11 mouse cellular contexts compared by ENCODE assay signal in genomic region chr13:51911296-51911998, GRCm38 (mm10).
DNase-seq lines count a peak whose midpoint lies in the region; ATAC-seq and TF ChIP-seq lines count a peak whose summit lies in the region.
"Had no signal": no experiment of that assay in that cellular context is flagged by ENCODE, and none has a peak within 500 bp of the region (broad histone marks: within the 10 kb centered on the region; RNA-seq: fewer than 3 reads in every experiment).

No protein-coding gene starts in this region.

- no peak for DNase-seq in heart, postnatal 14 days
- DNase-seq in thymus, postnatal 10 days (ENCODE audit: low spot score in 2 of 2), result peak; percentile 42
- no peak for DNase-seq in spleen, postnatal 36 days (ENCODE audit: low spot score in 2 of 2)
- DNase-seq in midbrain, embryonic 10.5 days (ENCODE audit: low spot score), result no peak
- DNase-seq: cerebellum, adult 9-10 months had no signal

- H3K9me3 ChIP-seq in heart, embryonic 16.5 days (replicated peaks; ENCODE audit: control insufficient read depth, low read length), result no peaks in the 10 kb centered on the region
- H3K9me3 ChIP-seq in intestine, postnatal 0 days (ENCODE audit: control insufficient read depth), result no peaks in the 10 kb centered on the region
- no peaks in the 10 kb centered on the region for H3K9me3 ChIP-seq in lung, embryonic 16.5 days (ENCODE audit: control insufficient read depth, low read length)
- H3K9me3 ChIP-seq in midbrain, embryonic 10.5 days (replicated peaks), result peaks cover 4% of the 10 kb centered on the region; the same call in 1 of the 2 replicates
- H3K9me3 ChIP-seq in kidney, embryonic 14.5 days (ENCODE audit: control insufficient read depth, low read length), result no peaks in the 10 kb centered on the region
- H3K9me3 ChIP-seq: hindbrain, embryonic 10.5 days; limb, embryonic 12.5 days had no signal

- H3K9ac ChIP-seq in heart, embryonic 16.5 days (ENCODE audit: low read length), result no peak overlapping the region
- H3K9ac ChIP-seq in intestine, postnatal 0 days (ENCODE audit: low read depth, low read length), result no peak overlapping the region
- H3K9ac ChIP-seq in lung, embryonic 16.5 days (ENCODE audit: low read length), result no peak overlapping the region
- H3K9ac ChIP-seq in kidney, embryonic 14.5 days (ENCODE audit: low read depth, low read length), result no peak overlapping the region
- H3K9ac ChIP-seq: limb, embryonic 12.5 days had no signal

- H3K27me3 ChIP-seq in heart, embryonic 16.5 days (ENCODE audit: control insufficient read depth, insufficient read depth, low read length), result 0 out of 2 replicates have a peak, but pooled peaks cover 2% of the 10 kb centered on the region
- no peaks in the 10 kb centered on the region for H3K27me3 ChIP-seq in intestine, postnatal 0 days (replicated peaks; ENCODE audit: control insufficient read depth, insufficient read depth, low read length)
- H3K27me3 ChIP-seq in lung, embryonic 16.5 days (ENCODE audit: control insufficient read depth, insufficient read depth, low read depth, low read length), result no peaks in the 10 kb centered on the region
- H3K27me3 ChIP-seq in midbrain, embryonic 10.5 days (ENCODE audit: low read depth, poor library complexity, severe bottlenecking), result peaks cover 91% of the 10 kb centered on the region
- no peaks in the 10 kb centered on the region for H3K27me3 ChIP-seq in kidney, embryonic 14.5 days (ENCODE audit: control insufficient read depth, insufficient read depth, low read length)

- no peak for TF ChIP-seq CTCF in intestine, postnatal 0 days (IDR thresholded peaks at IDR 0.05; ENCODE audit: low read depth)

- H3K36me3 ChIP-seq in heart, embryonic 16.5 days (ENCODE audit: control insufficient read depth, insufficient read depth), result no peaks in the 10 kb centered on the region
- H3K36me3 ChIP-seq in intestine, postnatal 0 days (ENCODE audit: control insufficient read depth, insufficient read depth), result no peaks in the 10 kb centered on the region
- H3K36me3 ChIP-seq in lung, embryonic 16.5 days (ENCODE audit: control insufficient read depth, insufficient read depth, low read length), result no peaks in the 10 kb centered on the region
- H3K36me3 ChIP-seq in midbrain, embryonic 10.5 days, result no peaks in the 10 kb centered on the region
- no peaks in the 10 kb centered on the region for H3K36me3 ChIP-seq in kidney, embryonic 14.5 days (ENCODE audit: control insufficient read depth, insufficient read depth, low read length)
- H3K36me3 ChIP-seq: hindbrain, embryonic 10.5 days; limb, embryonic 12.5 days had no signal

- WGBS in heart, embryonic 16.5 days, result 37% methylated on average over 17 of the region's 17 CpGs
- 26% methylated on average over 17 of the region's 17 CpGs for WGBS in intestine, postnatal 0 days
- WGBS in lung, embryonic 16.5 days, result 36% methylated on average over 17 of the region's 17 CpGs
- WGBS in midbrain, embryonic 10.5 days, result 68% methylated on average over 17 of the region's 17 CpGs
- WGBS in kidney, embryonic 14.5 days, result 39% methylated on average over 17 of the region's 17 CpGs

- no peaks in the 10 kb centered on the region for H3K4me1 ChIP-seq in heart, embryonic 16.5 days (ENCODE audit: control insufficient read depth, insufficient read depth, low read length)
- H3K4me1 ChIP-seq in intestine, postnatal 0 days (replicated peaks; ENCODE audit: control insufficient read depth, insufficient read depth, low read length), result no peaks in the 10 kb centered on the region
- H3K4me1 ChIP-seq in lung, embryonic 16.5 days (replicated peaks; ENCODE audit: control insufficient read depth, insufficient read depth, low read length), result peaks cover 6% of the 10 kb centered on the region
- H3K4me1 ChIP-seq in midbrain, embryonic 10.5 days, result peaks cover 7% of the 10 kb centered on the region
- no peaks in the 10 kb centered on the region; the same call in 1 of the 2 replicates for H3K4me1 ChIP-seq in kidney, embryonic 14.5 days (ENCODE audit: control insufficient read depth, insufficient read depth, low read length)

- H3K4me3 ChIP-seq in heart, embryonic 16.5 days (ENCODE audit: low read length), result no peak overlapping the region
- H3K4me3 ChIP-seq in intestine, postnatal 0 days (ENCODE audit: low read depth, low read length), result no peak overlapping the region
- H3K4me3 ChIP-seq in lung, embryonic 16.5 days (ENCODE audit: low read length), result no peak overlapping the region
- no peak overlapping the region for H3K4me3 ChIP-seq in midbrain, embryonic 10.5 days
- no peak overlapping the region for H3K4me3 ChIP-seq in kidney, embryonic 14.5 days (ENCODE audit: low read length)
- H3K4me3 ChIP-seq: hindbrain, embryonic 10.5 days; limb, embryonic 12.5 days had no signal

- H3K4me2 ChIP-seq in heart, embryonic 16.5 days (ENCODE audit: low read depth, low read length), result no peak overlapping the region
- H3K4me2 ChIP-seq in intestine, postnatal 0 days (replicated peaks; ENCODE audit: low read depth), result no peak overlapping the region
- H3K4me2 ChIP-seq in lung, embryonic 16.5 days (ENCODE audit: low read depth, low read length), result 0 out of 2 replicates have a peak overlapping the region, but pooled peaks have one; percentile 21
- no peak overlapping the region for H3K4me2 ChIP-seq in kidney, embryonic 14.5 days (replicated peaks; ENCODE audit: low read depth, low read length)
- H3K4me2 ChIP-seq: limb, embryonic 12.5 days had no signal

- peak; percentile 55 for ATAC-seq in heart, embryonic 16.5 days (replicated peaks; ENCODE audit: extremely low read depth, insufficient read depth, low FRiP score)
- ATAC-seq in intestine, postnatal 0 days, result peak; percentile 85
- peak; percentile 90 for ATAC-seq in lung, embryonic 16.5 days (ENCODE audit: low read depth)
- no peak for ATAC-seq in kidney, embryonic 14.5 days (ENCODE audit: low FRiP score, low TSS enrichment)

- no peak overlapping the region for H3K27ac ChIP-seq in heart, embryonic 16.5 days (ENCODE audit: low read length)
- no peak overlapping the region for H3K27ac ChIP-seq in intestine, postnatal 0 days (ENCODE audit: low read depth, low read length)
- H3K27ac ChIP-seq in lung, embryonic 16.5 days (ENCODE audit: low read length), result peak overlapping the region; percentile 82
- H3K27ac ChIP-seq in midbrain, embryonic 10.5 days (replicated peaks), result no peak overlapping the region
- no peak overlapping the region for H3K27ac ChIP-seq in kidney, embryonic 14.5 days (ENCODE audit: low read depth, low read length)
- H3K27ac ChIP-seq: hindbrain, embryonic 10.5 days; limb, embryonic 12.5 days had no signal

- intact Hi-C loops in heart, postnatal 14 days (cut with DNase I), result no loop called here

Comparison
In these comparisons a context has a peak if more than half of its experiments do, and no peak if none do; other contexts are left out.
1. DNase-seq: peak in thymus, postnatal 10 days (2 of 2); none in heart, postnatal 14 days (0 of 2), spleen, postnatal 36 days (0 of 2) and midbrain, embryonic 10.5 days (single experiment).